Mouse (Mus musculus) c-Kit-positive CD71-positive TER-119-negative erythroid progenitor cells, embryonic 14.5 days (primary cell): Measurements from ENCODE around the gene Atp5mpl.
"Not testable (repeated sequence)": the region's sequence is repeated elsewhere in the genome, so short reads cannot be mapped to it uniquely, and the experiment has no call there.

Source experiments
- DNase-seq: peaks from one replicate; pipeline ENCODE4 v3.0.0-alpha.2; 2013; ENCODE audit warnings: low read depth

Atp5mpl gene

GRCm38 (mm10) chr12:111946716-111947115 is 20.1 kb downstream of the Atp5mpl start:
- no peak for DNase-seq

DNA sequence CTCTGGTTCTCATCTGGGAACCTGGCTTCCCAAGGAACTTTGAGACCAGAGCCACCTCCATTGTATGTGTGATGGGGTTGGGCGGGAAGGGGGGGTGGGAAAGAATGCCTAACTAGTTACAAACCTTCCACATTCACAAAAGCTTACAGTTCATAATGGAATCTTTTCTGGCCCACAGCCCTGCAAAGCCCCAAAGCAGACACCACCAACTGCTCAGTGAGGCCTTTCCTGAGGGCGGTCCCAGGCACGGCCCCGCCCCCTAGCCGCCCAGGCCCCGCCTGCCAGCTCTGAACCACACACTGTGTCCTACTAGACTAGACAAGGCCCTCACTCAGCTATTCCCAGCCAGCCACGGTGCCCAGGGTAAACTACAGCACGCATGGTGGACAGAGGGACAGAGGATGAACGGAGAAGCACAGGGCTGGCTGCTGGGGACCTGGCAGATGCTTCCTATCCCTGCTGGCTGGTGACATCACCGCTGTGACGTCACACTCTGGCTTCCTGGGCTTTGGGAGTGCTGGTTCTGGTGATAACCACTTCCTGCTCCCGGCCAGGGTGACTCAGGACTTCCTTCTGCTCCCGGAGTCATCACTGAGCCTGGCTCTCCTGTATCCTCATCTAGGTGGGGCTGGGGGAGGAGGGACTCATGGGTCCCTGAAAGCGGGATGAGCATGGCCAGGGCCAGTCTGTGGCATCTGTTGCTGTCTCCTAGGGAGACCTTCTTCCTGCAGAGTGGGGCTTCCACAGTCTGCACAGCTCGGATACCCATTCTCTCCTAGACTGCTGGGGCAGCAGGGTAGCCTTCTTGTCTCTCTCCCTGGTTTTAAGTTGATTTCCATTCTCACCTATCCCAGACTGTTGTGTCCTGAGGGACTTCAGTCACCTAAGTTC is 20.8 kb downstream of the Atp5mpl start:
- DNase-seq, result not testable (repeated sequence)

DNA sequence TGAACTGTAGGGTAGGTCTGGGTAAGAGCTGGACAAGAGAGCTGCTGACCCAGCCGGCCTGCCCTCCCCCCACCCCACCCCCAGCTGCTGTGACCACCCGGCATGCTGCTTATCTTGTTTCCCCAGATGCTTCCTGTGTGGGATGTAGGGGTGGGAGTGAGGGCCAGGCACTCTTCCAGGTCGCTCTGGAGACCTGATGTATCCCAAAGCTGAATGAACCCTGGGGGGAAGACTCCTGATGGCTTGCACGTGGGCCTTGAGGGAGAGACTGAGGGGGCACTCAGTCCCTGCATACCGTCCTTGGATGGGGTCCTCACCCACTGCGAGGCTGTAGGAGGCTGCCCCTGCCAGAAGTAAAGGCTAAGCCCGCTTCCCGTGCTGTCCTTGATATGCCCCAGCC is 21.7 kb downstream of the Atp5mpl start:
- DNase-seq, result no peak

- not testable (repeated sequence) for DNase-seq
Measured at GRCm38 (mm10) chr12:111944065-111944987, 22.5 kb downstream of the Atp5mpl start.

DNA sequence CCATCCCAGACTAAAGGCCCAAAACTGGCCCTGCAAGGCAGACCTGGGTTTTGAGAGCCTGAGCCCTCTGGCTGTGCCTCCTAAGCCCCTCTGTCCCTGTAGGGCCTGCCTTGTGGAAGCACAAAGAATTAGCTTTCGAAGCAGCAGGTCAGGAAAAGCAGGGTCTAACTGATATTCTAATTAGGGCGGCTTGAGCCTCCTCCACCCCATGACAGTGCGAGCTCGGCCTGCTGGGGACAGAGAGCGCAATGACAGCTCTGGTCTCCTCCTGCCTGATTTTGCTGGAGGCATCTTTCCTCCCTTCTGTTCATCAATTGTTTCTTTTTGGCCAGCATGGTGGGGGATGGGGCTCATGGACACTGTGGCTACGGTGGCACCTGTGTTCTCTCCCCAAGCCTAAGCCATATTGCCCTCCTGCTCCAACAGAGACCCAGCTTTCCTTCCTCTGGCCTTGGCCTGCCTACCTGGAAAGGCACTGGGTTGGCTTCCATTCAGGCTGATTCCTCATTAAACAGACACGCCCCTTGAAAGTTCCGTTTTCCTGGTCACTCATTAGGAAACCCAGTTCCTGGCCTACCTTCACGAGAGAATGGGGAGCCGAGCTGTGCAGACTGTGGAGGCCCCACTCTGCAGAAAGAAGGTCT is 23.2 kb downstream of the Atp5mpl start:
- DNase-seq, result no peak

- no peak for DNase-seq
Measured at GRCm38 (mm10) chr12:111938623-111939177, 28.1 kb downstream of the Atp5mpl start.

GRCm38 (mm10) chr12:111936706-111937550 is 29.8 kb downstream of the Atp5mpl start:
- no peak for DNase-seq

DNA sequence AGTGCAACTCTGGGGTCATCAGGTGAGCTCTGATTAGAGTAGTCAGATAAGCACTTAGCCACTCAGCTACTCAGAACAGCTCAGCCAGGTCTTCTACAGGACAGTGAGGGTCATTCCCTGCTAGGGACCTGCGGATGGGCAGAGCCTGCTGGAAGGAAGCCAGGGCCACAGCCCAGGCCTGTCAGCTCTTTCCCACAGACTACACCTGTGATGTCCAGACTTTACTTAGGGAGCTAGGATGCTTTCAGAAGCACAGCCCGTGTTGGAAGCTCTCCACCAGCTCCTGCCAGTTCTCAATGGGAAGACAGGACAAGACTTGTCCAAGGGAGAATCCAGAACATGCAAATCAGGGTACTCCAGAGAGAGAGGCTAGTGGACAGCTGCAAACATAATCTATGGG is 32.8 kb downstream of the Atp5mpl start:
- DNase-seq, result no peak

GRCm38 (mm10) chr12:111933032-111933704 is 33.6 kb downstream of the Atp5mpl start:
- DNase-seq, result no peak

DNA sequence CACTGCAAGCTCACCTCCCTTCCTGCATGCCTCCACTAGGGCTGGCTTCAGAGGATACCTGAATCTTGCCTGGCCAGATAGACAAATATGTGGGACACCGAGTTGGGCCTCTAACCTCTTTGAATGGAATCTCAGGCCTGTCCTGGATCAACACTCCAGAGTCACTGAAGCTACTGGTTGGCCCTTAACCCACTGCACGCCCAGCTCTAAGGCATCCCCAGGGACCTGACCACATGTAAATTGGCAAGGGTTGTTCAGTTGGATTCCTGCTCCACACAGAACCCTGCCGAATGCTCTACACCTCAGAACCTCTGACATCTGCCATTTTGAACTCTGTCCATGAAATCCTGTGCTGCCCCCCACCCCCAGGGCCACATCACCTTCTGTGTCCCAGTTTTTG is 34.3 kb downstream of the Atp5mpl start:
- DNase-seq, result no peak

GRCm38 (mm10) chr12:111931411-111932025 is 35.3 kb downstream of the Atp5mpl start:
- no peak for DNase-seq

- DNase-seq, result no peak
Measured at GRCm38 (mm10) chr12:111928411-111928966, 38.3 kb downstream of the Atp5mpl start.

DNA sequence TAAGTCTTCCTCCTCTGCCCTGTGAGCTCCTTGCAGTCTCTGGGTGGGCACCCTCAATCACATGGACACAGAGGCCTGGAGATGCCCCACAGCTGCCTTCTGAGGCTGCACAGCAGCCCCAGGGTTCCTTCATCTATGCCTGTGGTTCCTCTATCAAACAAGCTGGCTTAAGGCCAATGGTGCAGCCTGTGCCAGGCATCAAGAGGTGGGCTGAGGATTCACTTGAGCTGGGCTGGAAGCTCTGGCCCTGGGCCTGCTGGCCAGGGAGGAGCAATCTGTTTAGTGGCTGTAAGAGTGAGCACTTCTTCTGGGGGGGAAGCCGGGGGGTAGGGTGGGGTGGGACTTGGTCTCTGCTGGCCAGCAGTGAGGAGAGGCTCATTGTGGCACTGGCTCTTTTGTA is 39.4 kb downstream of the Atp5mpl start:
- no peak for DNase-seq

- no peak for DNase-seq
Measured at GRCm38 (mm10) chr12:111923117-111923516, 43.7 kb downstream of the Atp5mpl start.

- DNase-seq, result no peak
Measured at GRCm38 (mm10) chr12:111920046-111920445, 46.7 kb downstream of the Atp5mpl start.

- DNase-seq, result no peak
Measured at GRCm38 (mm10) chr12:111916514-111917217, 50.1 kb downstream of the Atp5mpl start.

GRCm38 (mm10) chr12:111915781-111916180 is 51.0 kb downstream of the Atp5mpl start:
- no peak for DNase-seq

DNA sequence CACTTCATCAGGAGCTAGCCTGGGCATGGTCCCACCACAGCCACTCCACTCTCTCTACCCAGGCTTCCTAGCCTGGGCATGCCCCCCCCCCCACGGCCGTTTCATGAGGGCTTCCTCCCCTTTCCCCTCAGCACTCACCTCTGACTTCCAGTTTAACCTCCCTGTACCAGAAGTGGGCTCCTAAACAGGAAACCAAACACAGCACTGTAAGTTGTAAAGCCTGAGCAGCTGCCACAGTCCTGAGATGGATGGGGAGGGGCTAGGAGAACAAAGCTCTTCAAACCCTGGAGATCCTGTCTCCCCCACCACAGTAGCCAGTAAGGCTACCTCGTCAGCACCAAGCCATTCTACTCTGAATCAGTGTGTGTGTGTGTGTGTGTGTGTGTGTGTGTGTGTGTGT is 52.7 kb downstream of the Atp5mpl start:
- no peak for DNase-seq

- DNase-seq, result no peak
Measured at GRCm38 (mm10) chr12:111912802-111913201, 54.0 kb downstream of the Atp5mpl start.
